Mouse (Mus musculus): Measurements from ENCODE around the gene 1700018B08Rik.

DNA sequence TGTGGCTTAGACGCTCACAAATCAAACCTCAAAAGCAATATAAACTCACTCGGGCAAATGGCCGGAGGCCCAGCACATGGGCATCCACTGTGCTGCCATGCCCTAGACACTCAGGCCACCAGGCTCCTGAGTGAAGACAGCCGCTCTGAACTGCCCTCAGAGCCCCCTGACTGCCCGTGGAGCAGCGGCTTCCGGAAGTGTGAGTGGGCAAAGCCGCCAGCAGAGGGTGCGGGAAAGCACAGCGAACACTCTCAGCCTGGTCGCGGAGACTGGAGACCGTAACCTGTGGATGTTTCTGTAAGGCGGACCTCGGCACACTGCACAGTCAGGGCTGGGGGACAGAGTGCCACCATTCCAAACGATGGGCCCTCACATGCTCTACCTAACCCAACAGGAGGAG is 14.4 kb upstream of the 1700018B08Rik start:
- TF ChIP-seq CTCF (IDR thresholded peaks at IDR 0.05; ENCODE audit: low read depth) (peak; percentile 30; the same call in 1 of the 2 replicates), EP300 (IDR thresholded peaks at IDR 0.05; ENCODE audit: low read depth) (no peak)

Data from liver, embryonic 14.5 days (tissue).